ENCODE assay signal across 8 mouse cellular contexts in genomic region chr5:48240751-48241150, GRCm38 (mm10).
DNase-seq lines count a peak whose midpoint lies in the region; ATAC-seq lines count a peak whose summit lies in the region.
"Not testable (repeated sequence)": the region's sequence is repeated elsewhere in the genome, so short reads cannot be mapped to it uniquely, and the experiment has no call there.

No protein-coding gene starts in this region.

- H3K27me3 ChIP-seq in embryonic facial prominence, embryonic 10.5 days (replicated peaks; ENCODE audit: low read depth, poor library complexity, severe bottlenecking), result not testable (repeated sequence)

- not testable (repeated sequence) for H3K9me3 ChIP-seq in embryonic facial prominence, embryonic 10.5 days

- DNase-seq in CD4-positive, CD25-positive, alpha-beta regulatory T cell, adult 2 months (ENCODE audit: low read depth, low spot score), result peak; percentile 1
- DNase-seq in adrenal gland, postnatal 36 days, result peak; percentile 10 to 20
- peak; percentile 45 for DNase-seq in embryonic facial prominence, embryonic 10.5 days (ENCODE audit: low spot score)
- peak; percentile 18 for DNase-seq in kidney, adult 18-20 months
- peak; percentile 34 for DNase-seq in left cerebral cortex, adult 11 months (ENCODE audit: low spot score)
- peak; percentile 38 to 63 for DNase-seq in right cerebral cortex, adult 2 months (ENCODE audit: low spot score in 2 of 2)

- H3K27ac ChIP-seq in embryonic facial prominence, embryonic 10.5 days (replicated peaks), result not testable (repeated sequence)

- H3K36me3 ChIP-seq in embryonic facial prominence, embryonic 10.5 days (replicated peaks), result not testable (repeated sequence)

- WGBS in embryonic facial prominence, embryonic 10.5 days, result 33% methylated on average over 6 of the region's 6 CpGs

- ATAC-seq in granulocyte monocyte progenitor cell, adult 5-6 weeks (replicated peaks; ENCODE audit: poor library complexity, severe bottlenecking), result peak; percentile 69
- ATAC-seq in megakaryocyte-erythroid progenitor cell, adult 5-6 weeks (replicated peaks; ENCODE audit: low FRiP score, low TSS enrichment, poor library complexity, severe bottlenecking), result peak; percentile 65; the same call in 1 of the 2 replicates

- H3K4me1 ChIP-seq in embryonic facial prominence, embryonic 10.5 days, result not testable (repeated sequence)

- H3K4me3 ChIP-seq in embryonic facial prominence, embryonic 10.5 days, result not testable (repeated sequence)
